Mouse (Mus musculus) CH12.LX (cell line): Measurements from ENCODE around the gene Ptx4.

Experiments
- BHLHE40 ChIP-seq: IDR thresholded peaks from 2 replicates; pipeline ENCODE4 v1.6.1; 2011; ENCODE audit warnings: mild to moderate bottlenecking, low read depth, low read length, improper control_type of control experiment
- CTCF ChIP-seq, 2 experiments: IDR thresholded peaks in 1 of 2; conservative IDR thresholded peaks in 1 of 2; 2 replicates each; pipeline ENCODE4 v1.5.1; 2011 to 2012; ENCODE audit warnings: low read depth in 2 of 2, low read length in 2 of 2, improper control_type of control experiment in 1 of 2, inconsistent platforms in 1 of 2, mild to moderate bottlenecking in 1 of 2, moderate library complexity in 1 of 2
- JUN ChIP-seq: IDR thresholded peaks from 2 replicates; pipeline ENCODE4 v1.6.1; 2011; ENCODE audit warnings: low read depth, mild to moderate bottlenecking, low read length, improper control_type of control experiment, moderate library complexity; ENCODE audit not compliant: insufficient read depth
- MXI1 ChIP-seq: IDR thresholded peaks from 2 replicates; pipeline ENCODE4 v1.6.1; 2011; ENCODE audit warnings: mild to moderate bottlenecking, low read depth, low read length, improper control_type of control experiment
- MYC ChIP-seq: IDR thresholded peaks from 2 replicates; pipeline ENCODE4 v1.6.1; 2011; ENCODE audit warnings: low read depth, mild to moderate bottlenecking, improper control_type of control experiment, low read length
- POLR2AphosphoS2 ChIP-seq: IDR thresholded peaks from 2 replicates; pipeline ENCODE4 v1.6.1; 2011; ENCODE audit warnings: low read depth, low read length, improper control_type of control experiment
- RAD21 ChIP-seq: IDR thresholded peaks from 2 replicates; pipeline ENCODE4 v1.6.1; 2011; ENCODE audit warnings: low read depth, mild to moderate bottlenecking, low read length, improper control_type of control experiment, moderate library complexity
- TCF12 ChIP-seq: IDR thresholded peaks from 2 replicates; pipeline ENCODE4 v1.6.1; 2014; ENCODE audit warnings: low read depth, mild to moderate bottlenecking, inconsistent platforms, low read length, improper control_type of control experiment

DNA sequence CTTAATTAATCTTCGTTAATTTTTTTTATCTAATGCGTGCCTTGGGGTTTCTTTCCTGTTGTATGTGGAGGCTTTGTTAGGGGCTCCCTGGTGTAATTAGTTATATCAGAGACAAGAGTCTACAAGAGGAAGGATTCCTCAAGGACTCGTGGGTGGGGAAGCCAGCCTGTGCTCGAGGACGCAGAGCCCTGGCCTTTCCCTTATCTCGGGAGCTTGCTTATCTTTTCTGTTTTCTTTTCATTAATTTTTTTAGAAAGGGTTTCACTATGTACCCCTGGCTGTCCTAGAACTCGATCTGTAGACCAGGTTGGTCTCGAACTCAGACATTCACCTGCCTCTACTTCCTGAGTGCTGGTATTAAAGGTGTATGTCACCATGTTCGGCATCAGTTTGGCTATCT is 7.1 kb downstream of the Ptx4 start:
- no peak for TF ChIP-seq JUN
- TF ChIP-seq CTCF (conservative IDR thresholded peaks at IDR 0.05 in 1 of 2, IDR thresholded peaks at IDR 0.05 in 1 of 2; ENCODE audit: low read depth in 2 of 2, low read length in 2 of 2): no peak
- no peak for TF ChIP-seq TCF12
- TF ChIP-seq MXI1: no peak
- no peak for TF ChIP-seq BHLHE40
- TF ChIP-seq MYC: no peak
- TF ChIP-seq POLR2AphosphoS2: no peak
- no peak for TF ChIP-seq RAD21
